Mouse (Mus musculus) megakaryocyte progenitor cell, adult 5-6 weeks (primary cell): ENCODE results near the gene Prkrip1. TPM values are rescaled to one million over a fixed set of nuclear protein-coding genes. Genes with fewer than 3 reads are reported as not detected.

Source experiments
- total RNA-seq, 2 experiments: library from RNA; stranded (forward) in 1 of 2; stranded (reverse) in 1 of 2; fragments of 157-497, 149-512 nt in 1 of 2; fragments of 200-1000 nt in 1 of 2; gene quantifications; 2 replicates each; pipeline versions ENCODE4 v1.2.3 to v1.2.4; 2015 to 2017

Prkrip1 gene
- total RNA-seq, 2 experiments from 2014 or later = 21.0 to 78.2 TPM

Other genes starting within 250 kb of the Prkrip1 start
- 3.3 and 6.8 TPM in 2 replicates for gene Ssc4d, start 224.4 kb downstream of the Prkrip1 start, total RNA-seq (2015)
- gene Ssc4d, start 224.4 kb downstream of the Prkrip1 start, total RNA-seq (2017) = 2.0 and 2.3 TPM in 2 replicates
- gene Zp3, start 218.9 kb downstream of the Prkrip1 start, total RNA-seq (2015) = 0.10 TPM in 1 of 2 replicates, not detected in the other
- gene Zp3, start 218.9 kb downstream of the Prkrip1 start, total RNA-seq (2017) = not detected in 2 replicates
- 12.9 and 13.7 TPM in 2 replicates for gene Dtx2, start 204.2 kb downstream of the Prkrip1 start, total RNA-seq (2015)
- gene Dtx2, start 204.2 kb downstream of the Prkrip1 start, total RNA-seq (2017) = 4.7 and 5.5 TPM in 2 replicates
- gene Upk3b, start 160.5 kb downstream of the Prkrip1 start, total RNA-seq (2015) = not detected in 2 replicates
- gene Upk3b, start 160.5 kb downstream of the Prkrip1 start, total RNA-seq (2017) = not detected in 2 replicates
- gene Upk3bl, start 144.5 kb downstream of the Prkrip1 start, total RNA-seq (2015) = 0.59 and 1.4 TPM in 2 replicates
- gene Upk3bl, start 144.5 kb downstream of the Prkrip1 start, total RNA-seq (2017) = 0.17 and 1.0 TPM in 2 replicates
- gene Rasa4, start 115.0 kb downstream of the Prkrip1 start, total RNA-seq (2015) = 31.4 and 43.2 TPM in 2 replicates
- 21.5 and 31.9 TPM in 2 replicates for gene Rasa4, start 115.0 kb downstream of the Prkrip1 start, total RNA-seq (2017)
- 115 and 120 TPM in 2 replicates for gene Polr2j, start 82.3 kb downstream of the Prkrip1 start, total RNA-seq (2015)
- 127 and 153 TPM in 2 replicates for gene Polr2j, start 82.3 kb downstream of the Prkrip1 start, total RNA-seq (2017)
- gene Lrwd1, start 62.9 kb downstream of the Prkrip1 start, total RNA-seq (2015) = 13.2 and 16.5 TPM in 2 replicates
- gene Lrwd1, start 62.9 kb downstream of the Prkrip1 start, total RNA-seq (2017) = 52.6 and 56.5 TPM in 2 replicates
- gene Alkbh4, start 62.8 kb downstream of the Prkrip1 start, total RNA-seq (2015) = 15.6 and 18.5 TPM in 2 replicates
- 8.4 and 12.9 TPM in 2 replicates for gene Alkbh4, start 62.8 kb downstream of the Prkrip1 start, total RNA-seq (2017)
- 16.4 and 16.7 TPM in 2 replicates for gene Orai2, start 28.2 kb downstream of the Prkrip1 start, total RNA-seq (2015)
- 21.2 and 26.9 TPM in 2 replicates for gene Orai2, start 28.2 kb downstream of the Prkrip1 start, total RNA-seq (2017)
- 27.8 and 33.0 TPM in 2 replicates for gene Sh2b2, start 47.6 kb upstream of the Prkrip1 start, total RNA-seq (2015)
- 12.1 TPM in 2 replicates for gene Sh2b2, start 47.6 kb upstream of the Prkrip1 start, total RNA-seq (2017)